Mouse (Mus musculus) hindbrain, embryonic 10.5 days (tissue): ENCODE measurements around the gene Fam240a. TPM values are rescaled to one million over a fixed set of nuclear protein-coding genes. Genes with fewer than 3 reads are reported as not detected.

Experiments used
- DNase-seq: peaks from one replicate; pipeline ENCODE4 v3.0.0-alpha.2; 2017; ENCODE audit warnings: low spot score
- H3K27ac ChIP-seq: fragments of 300-500 bp; sonication (generic); 2 replicates; pipeline ENCODE4 v1.5.1; 2016; ENCODE audit warnings: mild to moderate bottlenecking, moderate library complexity
- H3K27me3 ChIP-seq: fragments of 300-500 bp; sonication (generic); 2 replicates; pipeline ENCODE4 v1.6.1; 2016; ENCODE audit warnings: mild to moderate bottlenecking; ENCODE audit not compliant: poor library complexity, insufficient read depth, severe bottlenecking
- H3K36me3 ChIP-seq: fragments of 300-500 bp; sonication (generic); 2 replicates; pipeline ENCODE4 v1.6.1; 2016; ENCODE audit warnings: mild to moderate bottlenecking, moderate library complexity
- H3K4me1 ChIP-seq: fragments of 300-500 bp; sonication (generic); replicated peaks from 2 replicates; pipeline ENCODE4 v1.6.1; 2016; ENCODE audit warnings: mild to moderate bottlenecking
- H3K4me3 ChIP-seq: fragments of 300-500 bp; sonication (generic); 2 replicates; pipeline ENCODE4 v1.5.1; 2016; ENCODE audit warnings: mild to moderate bottlenecking, moderate library complexity
- H3K9me3 ChIP-seq: fragments of 300-500 bp; sonication (generic); 2 replicates; pipeline ENCODE4 v1.6.1; 2016; ENCODE audit warnings: mild to moderate bottlenecking, moderate library complexity
- WGBS: fragments of 180-500 bp; shearing (Covaris S2); methylation state at CpG from one replicate; pipeline ENCODE4 v1.1.7; 2016; 5-methylcytosine and 5-hydroxymethylcytosine counted together
- polyA plus RNA-seq: library from polyadenylated mRNA; unstranded; fragments of >200 nt; fragmentation: Nextera tagmentation; extraction: Ambion mirVana; gene quantifications from 2 replicates; pipeline ENCODE4 v1.2.1, GENCODE M21; 2016

Gene Fam240a
- polyA plus RNA-seq, 1 experiment from 2014 or later = not detected

- H3K27me3 ChIP-seq = no peaks in the 10 kb centered on the region
- no peak for DNase-seq
- no peaks in the 10 kb centered on the region for H3K9me3 ChIP-seq
- peak overlapping the region; percentile 35; the same call in 1 of the 2 replicates for H3K27ac ChIP-seq
- H3K36me3 ChIP-seq = no peaks in the 10 kb centered on the region
- 80% methylated on average over 12 of the region's 12 CpGs for WGBS
- no peak overlapping the region for H3K4me3 ChIP-seq
- H3K4me1 ChIP-seq = peaks cover 28% of the 10 kb centered on the region
Observed at GRCm38 (mm10) chr9:110933850-110934437, 17.3 kb upstream of the Fam240a start.

- Histone ChIP-seq H3K36me3 (no peaks in the 10 kb centered on the region), H3K27ac (no peak overlapping the region), H3K4me3 (no peak overlapping the region), H3K9me3 (no peaks in the 10 kb centered on the region), H3K27me3 (no peaks in the 10 kb centered on the region), H3K4me1 (peaks cover 15% of the 10 kb centered on the region)
- 74% methylated on average over 6 of the region's 6 CpGs for WGBS
- no peak for DNase-seq
Observed at GRCm38 (mm10) chr9:110931573-110931972, 14.9 kb upstream of the Fam240a start.

DNA sequence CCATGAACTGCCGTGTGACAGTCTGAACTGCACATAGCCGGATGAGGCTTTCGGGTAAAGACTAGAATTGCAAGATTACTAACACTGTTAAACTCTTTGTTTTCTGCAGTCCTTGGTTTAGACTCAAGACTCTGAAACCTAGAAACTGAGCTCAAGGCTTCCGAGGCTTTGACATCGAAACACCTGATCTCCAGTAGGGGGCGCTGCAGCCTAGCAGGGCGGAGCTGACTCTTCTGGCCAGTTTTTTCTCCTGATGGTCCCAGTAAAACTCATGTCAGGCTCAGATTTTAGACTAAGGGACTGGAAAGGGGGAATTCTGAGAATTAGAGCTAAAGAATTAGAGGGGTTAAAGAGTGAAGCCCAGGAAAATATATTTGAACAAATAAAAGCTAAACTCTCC is 6.1 kb upstream of the Fam240a start:
- 17% methylated on average over 7 of the region's 7 CpGs for WGBS
- Histone ChIP-seq H3K4me1 (peaks cover 7% of the 10 kb centered on the region), H3K27ac (no peak overlapping the region), H3K36me3 (no peaks in the 10 kb centered on the region), H3K27me3 (no peaks in the 10 kb centered on the region), H3K9me3 (no peaks in the 10 kb centered on the region), H3K4me3 (no peak overlapping the region)
- peak; percentile 73 for DNase-seq

- H3K27ac ChIP-seq = no peak overlapping the region
- peaks cover 7% of the 10 kb centered on the region for H3K4me1 ChIP-seq
- no peak for DNase-seq
- H3K9me3 ChIP-seq = no peaks in the 10 kb centered on the region
- no peaks in the 10 kb centered on the region for H3K27me3 ChIP-seq
- WGBS = 65% methylated on average over 15 of the region's 15 CpGs
- H3K36me3 ChIP-seq = no peaks in the 10 kb centered on the region
- no peak overlapping the region for H3K4me3 ChIP-seq
Observed at GRCm38 (mm10) chr9:110920665-110921419, 4.2 kb upstream of the Fam240a start.

GRCm38 (mm10) chr9:110915466-110915865 is 1.2 kb downstream of the Fam240a start:
- H3K4me3 ChIP-seq = no peak overlapping the region
- H3K4me1 ChIP-seq = peaks cover 3% of the 10 kb centered on the region; the same call in 1 of the 2 replicates
- 77% methylated on average over 8 of the region's 8 CpGs for WGBS
- no peaks in the 10 kb centered on the region for H3K36me3 ChIP-seq
- H3K9me3 ChIP-seq = no peaks in the 10 kb centered on the region
- no peak for DNase-seq
- H3K27me3 ChIP-seq = no peaks in the 10 kb centered on the region
- H3K27ac ChIP-seq = no peak overlapping the region

DNA sequence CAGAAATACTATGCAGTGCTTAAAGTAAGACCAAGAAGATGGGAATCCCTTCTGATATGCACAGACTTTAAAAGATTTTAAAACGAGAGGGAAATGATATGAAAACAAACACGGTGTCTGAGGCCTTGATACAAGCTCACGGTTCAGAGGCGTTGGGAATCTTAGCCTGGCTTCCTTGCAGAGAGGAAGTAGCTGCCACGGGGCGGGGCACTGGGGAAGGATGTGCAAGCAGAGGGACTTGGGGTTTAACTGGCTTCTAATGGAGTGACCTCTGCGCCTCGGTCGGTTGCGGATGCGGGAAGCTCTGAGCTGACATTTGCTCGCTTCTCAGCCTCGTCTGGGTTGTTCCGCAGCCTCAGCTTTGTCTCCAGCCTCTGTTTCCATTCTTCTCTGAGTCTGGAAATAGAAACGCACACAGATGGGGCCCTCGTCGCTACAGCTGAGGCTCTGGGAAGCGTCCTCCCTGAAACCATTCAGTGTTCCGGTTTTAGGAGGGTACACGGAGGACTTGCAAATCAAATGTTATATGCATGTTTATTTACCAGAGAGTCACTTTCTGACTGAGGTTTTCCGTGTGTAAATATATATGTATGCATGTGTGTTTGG is 1.9 kb downstream of the Fam240a start:
- H3K4me1 ChIP-seq = peaks cover 3% of the 10 kb centered on the region; the same call in 1 of the 2 replicates
- DNase-seq = no peak
- no peaks in the 10 kb centered on the region for H3K27me3 ChIP-seq
- 63% methylated on average over 21 of the region's 21 CpGs for WGBS
- H3K9me3 ChIP-seq = no peaks in the 10 kb centered on the region
- no peak overlapping the region for H3K27ac ChIP-seq
- H3K4me3 ChIP-seq = no peak overlapping the region
- no peaks in the 10 kb centered on the region for H3K36me3 ChIP-seq

DNA sequence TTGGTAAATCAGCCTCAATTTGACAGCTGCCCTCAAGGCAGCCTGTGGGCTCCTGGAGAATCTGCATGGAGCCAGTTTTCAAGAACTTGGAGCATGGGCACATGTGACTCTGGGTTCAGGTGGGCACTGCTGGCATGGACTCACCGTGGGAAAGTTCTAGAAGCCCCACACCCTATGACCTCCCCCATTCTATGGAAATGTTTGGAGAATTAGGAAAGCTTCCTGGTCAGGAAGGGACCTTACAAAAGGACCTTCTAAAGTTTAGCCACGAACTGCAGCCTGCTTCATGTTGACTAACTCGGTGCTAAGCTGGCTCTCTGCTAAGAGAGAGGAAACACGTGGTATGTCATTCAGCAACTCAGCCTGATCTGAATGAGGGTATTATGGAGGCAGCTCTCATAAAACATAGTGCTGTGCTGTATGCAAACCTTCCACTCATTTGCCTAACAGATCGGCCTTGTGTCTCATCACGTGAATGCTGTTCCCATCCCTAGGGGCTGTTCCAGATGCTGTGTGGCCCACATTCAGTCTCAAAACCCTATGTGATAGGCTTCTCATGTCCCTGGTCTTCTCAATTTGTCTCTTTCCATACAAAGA is 7.2 kb downstream of the Fam240a start:
- DNase-seq = no peak
- Histone ChIP-seq H3K9me3 (peaks cover 5% of the 10 kb centered on the region), H3K36me3 (no peaks in the 10 kb centered on the region), H3K4me3 (no peak overlapping the region), H3K4me1 (no peaks in the 10 kb centered on the region), H3K27ac (no peak overlapping the region), H3K27me3 (no peaks in the 10 kb centered on the region)
- 82% methylated on average over 6 of the region's 6 CpGs for WGBS

DNA sequence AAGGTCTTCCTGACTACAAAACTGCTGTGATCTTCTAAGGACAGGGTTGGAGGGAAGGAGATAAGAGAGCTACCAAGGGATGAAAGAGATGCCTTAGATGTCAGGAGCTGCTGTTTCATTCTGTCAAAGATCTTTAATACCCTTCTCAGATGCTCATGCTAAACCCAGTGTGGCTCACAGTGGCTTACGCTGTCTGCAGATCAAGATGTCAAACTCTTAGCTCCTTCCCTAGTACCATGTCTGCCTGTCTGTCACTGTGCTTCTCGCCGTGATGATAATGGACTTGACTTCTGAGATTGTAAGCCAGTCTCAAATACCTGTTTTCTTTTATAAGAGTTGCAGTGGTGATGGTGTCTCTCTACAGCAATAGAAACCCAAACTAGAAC is 8.0 kb downstream of the Fam240a start:
- Histone ChIP-seq H3K4me3 (no peak overlapping the region), H3K4me1 (no peaks in the 10 kb centered on the region), H3K9me3 (peaks cover 5% of the 10 kb centered on the region), H3K27me3 (no peaks in the 10 kb centered on the region), H3K36me3 (no peaks in the 10 kb centered on the region), H3K27ac (no peak overlapping the region)
- no peak for DNase-seq
- 97% methylated on average over 3 of the region's 3 CpGs for WGBS

DNA sequence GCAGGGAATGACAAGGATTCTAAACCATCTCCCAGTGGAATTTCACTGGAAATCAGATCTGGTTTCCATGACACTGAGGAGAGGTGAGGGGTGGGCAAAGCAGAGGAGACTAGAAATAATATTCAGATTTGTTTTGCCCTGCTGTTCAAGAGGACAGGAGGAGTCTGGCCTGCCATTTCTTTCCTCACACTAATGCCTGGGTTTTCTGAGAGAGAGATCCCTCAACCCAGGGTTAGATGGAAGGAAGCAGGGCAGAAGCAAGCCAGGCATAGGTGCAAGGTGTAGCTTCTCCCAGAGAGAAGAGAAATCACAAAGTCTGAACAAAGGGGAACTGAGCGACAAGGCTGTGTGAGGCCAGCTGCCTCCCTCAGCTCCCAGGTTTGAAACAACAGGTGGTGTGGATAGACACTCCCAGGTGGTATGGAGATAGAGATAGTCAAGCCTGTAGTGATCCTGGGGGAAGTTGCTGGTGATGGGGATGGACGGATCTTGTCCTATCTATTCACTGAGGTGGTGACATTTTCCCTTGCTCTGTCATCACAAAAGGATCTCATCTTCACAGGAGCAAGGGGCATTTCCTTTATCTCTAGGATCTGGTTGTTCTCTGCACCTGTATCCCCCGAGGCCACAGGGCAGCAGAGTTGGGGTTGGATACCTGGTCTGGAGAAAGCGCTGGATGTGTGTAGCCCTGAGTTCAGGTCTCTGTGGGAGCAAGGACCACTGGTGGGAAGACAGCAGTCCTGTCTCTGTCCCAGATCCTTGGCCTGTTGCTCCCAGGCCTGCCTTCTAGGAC is 8.6 kb downstream of the Fam240a start:
- H3K4me3 ChIP-seq = no peak overlapping the region
- no peak overlapping the region for H3K27ac ChIP-seq
- H3K36me3 ChIP-seq = no peaks in the 10 kb centered on the region
- 79% methylated on average over 4 of the region's 4 CpGs for WGBS
- H3K4me1 ChIP-seq = no peaks in the 10 kb centered on the region
- peaks cover 5% of the 10 kb centered on the region for H3K9me3 ChIP-seq
- no peaks in the 10 kb centered on the region for H3K27me3 ChIP-seq
- no peak for DNase-seq

GRCm38 (mm10) chr9:110907201-110907837 is 9.3 kb downstream of the Fam240a start:
- no peaks in the 10 kb centered on the region for H3K4me1 ChIP-seq
- H3K27ac ChIP-seq = no peak overlapping the region
- WGBS = 91% methylated on average over 11 of the region's 11 CpGs
- H3K4me3 ChIP-seq = no peak overlapping the region
- no peak for DNase-seq
- H3K27me3 ChIP-seq = no peaks in the 10 kb centered on the region
- H3K36me3 ChIP-seq = no peaks in the 10 kb centered on the region
- H3K9me3 ChIP-seq = peaks cover 5% of the 10 kb centered on the region

- Histone ChIP-seq H3K4me1 (no peaks in the 10 kb centered on the region), H3K9me3 (peaks cover 4% of the 10 kb centered on the region), H3K4me3 (no peak overlapping the region), H3K27ac (no peak overlapping the region), H3K27me3 (no peaks in the 10 kb centered on the region), H3K36me3 (no peaks in the 10 kb centered on the region)
- DNase-seq = no peak
- 89% methylated on average over 4 of the region's 4 CpGs for WGBS
Observed at GRCm38 (mm10) chr9:110902271-110902670, 14.4 kb downstream of the Fam240a start.

DNA sequence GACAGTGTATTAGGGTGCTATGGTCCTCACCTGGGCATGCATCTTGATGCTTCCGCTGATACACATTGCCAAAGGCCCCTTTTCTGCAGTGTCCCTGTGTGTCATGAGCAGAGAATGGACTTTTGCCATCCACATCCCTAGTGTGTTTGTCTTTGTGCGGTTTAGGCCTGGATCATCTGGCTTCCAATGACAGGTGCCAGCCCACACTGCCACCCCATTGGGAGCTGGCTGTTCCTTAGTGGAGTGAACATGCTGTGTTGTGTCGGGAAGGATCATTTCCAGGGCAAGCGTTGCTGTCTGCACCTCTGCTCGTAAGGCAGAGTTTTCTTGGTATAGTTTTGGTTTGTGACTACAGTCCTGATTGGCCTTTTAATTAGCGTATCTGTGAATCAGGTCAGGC is 15.5 kb downstream of the Fam240a start:
- no peaks in the 10 kb centered on the region for H3K36me3 ChIP-seq
- H3K9me3 ChIP-seq = no peaks in the 10 kb centered on the region
- no peak overlapping the region for H3K27ac ChIP-seq
- no peak for DNase-seq
- H3K4me1 ChIP-seq = peaks cover 9% of the 10 kb centered on the region
- H3K4me3 ChIP-seq = no peak overlapping the region
- WGBS = 88% methylated on average over 6 of the region's 6 CpGs
- no peaks in the 10 kb centered on the region; the same call in 1 of the 2 replicates for H3K27me3 ChIP-seq
